Mouse (Mus musculus): ENCODE data around the gene Gm10436. TPM values are rescaled to one million over a fixed set of nuclear protein-coding genes. Genes with fewer than 3 reads are reported as not detected.
"Not testable (repeated sequence)": the region's sequence is repeated elsewhere in the genome, so short reads cannot be mapped to it uniquely, and the experiment has no call there.

The Gm10436 gene
- polyA plus RNA-seq (2011; ENCODE audit: insufficient read length, low read depth, missing spikeins), result not detected in 2 replicates

GRCm38 (mm10) chr12:88182008-88182407, at the start of gene Gm10436:
Gene Gm10436, minus strand, starts transcription at chr12:88182108.
- not testable (repeated sequence) for H3K27ac ChIP-seq (ENCODE audit: insufficient read depth, low read length); H3K4me3 ChIP-seq (ENCODE audit: insufficient read depth, low read length); H3K4me1 ChIP-seq (ENCODE audit: control insufficient read depth, insufficient read depth, low read length)

DNA sequence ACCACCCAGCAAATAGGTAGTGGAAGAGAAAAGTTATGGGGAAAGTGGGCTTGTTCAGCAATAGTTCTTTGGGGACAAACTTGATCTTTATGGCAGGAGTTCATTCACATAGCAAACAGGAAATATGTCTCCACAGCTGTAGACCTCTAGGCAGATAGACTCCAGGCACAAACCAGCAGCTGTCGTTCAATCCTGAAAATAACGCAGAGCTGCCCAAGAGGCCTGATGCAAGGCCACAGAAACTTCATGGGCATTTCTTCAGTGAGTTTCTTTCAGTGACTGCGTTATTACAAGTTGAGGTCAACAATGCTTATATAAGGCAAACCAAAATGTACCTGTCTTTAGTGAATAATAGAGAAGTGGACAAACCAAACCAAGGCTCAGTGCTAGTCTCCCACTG, 37.5 kb upstream of the Gm10436 start:
- no peak overlapping the region for H3K4me3 ChIP-seq (ENCODE audit: insufficient read depth, low read length)
- H3K4me1 ChIP-seq (ENCODE audit: control insufficient read depth, insufficient read depth, low read length), result no peaks in the 10 kb centered on the region
- H3K27ac ChIP-seq (ENCODE audit: insufficient read depth, low read length), result no peak overlapping the region
- no peak for TF ChIP-seq POLR2A (IDR thresholded peaks at IDR 0.05; ENCODE audit: low read depth, low read length)
- no peak for TF ChIP-seq CTCF (IDR thresholded peaks at IDR 0.05; ENCODE audit: borderline replicate concordance, insufficient read depth, low read length)

DNA sequence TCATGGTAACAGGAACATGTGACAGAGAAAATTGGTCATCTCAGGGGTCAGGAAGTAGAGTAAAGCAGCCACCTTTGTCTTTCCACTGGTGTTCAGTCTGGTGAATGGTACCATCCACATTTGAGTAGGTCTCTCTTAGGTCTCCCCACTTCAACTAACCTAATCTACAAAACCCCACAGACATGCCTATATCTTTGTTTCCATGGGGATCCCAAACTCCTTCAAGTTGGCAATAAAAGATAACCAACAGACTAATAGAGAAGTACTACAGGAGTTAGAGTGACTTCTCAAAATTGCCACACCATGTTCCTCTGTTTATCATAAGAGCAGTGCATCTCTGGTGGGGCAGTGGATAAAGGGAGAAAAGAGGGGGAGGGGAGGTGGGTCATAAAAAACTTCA, 36.2 kb upstream of the Gm10436 start:
- H3K4me1 ChIP-seq (ENCODE audit: control insufficient read depth, insufficient read depth, low read length); H3K4me3 ChIP-seq (ENCODE audit: insufficient read depth, low read length); H3K27ac ChIP-seq (ENCODE audit: insufficient read depth, low read length): not testable (repeated sequence)

DNA sequence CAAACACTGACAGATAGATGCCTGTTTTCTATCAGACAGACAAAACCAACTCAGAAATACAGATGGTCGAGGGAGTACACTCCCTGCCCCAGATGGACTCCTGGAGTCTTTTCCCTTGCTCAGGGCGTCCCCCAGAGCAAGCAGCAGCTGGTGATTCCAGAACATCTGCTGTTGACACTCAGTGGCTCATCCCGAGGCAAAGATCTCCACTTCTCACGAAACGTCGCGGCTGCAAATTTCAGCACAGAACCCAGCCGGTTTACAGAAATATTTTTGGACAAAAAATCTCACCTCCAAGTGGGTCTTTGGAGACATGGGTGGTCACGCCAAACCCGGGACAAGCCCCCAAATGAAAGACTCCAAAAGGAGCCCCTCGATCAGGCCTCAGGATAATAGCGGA, 32.7 kb upstream of the Gm10436 start:
- TF ChIP-seq CTCF (IDR thresholded peaks at IDR 0.05; ENCODE audit: borderline replicate concordance, insufficient read depth, low read length) (no peak), POLR2A (IDR thresholded peaks at IDR 0.05; ENCODE audit: low read depth, low read length) (no peak)
- no peak overlapping the region for H3K27ac ChIP-seq (ENCODE audit: insufficient read depth, low read length)
- H3K4me1 ChIP-seq (ENCODE audit: control insufficient read depth, insufficient read depth, low read length), result no peaks in the 10 kb centered on the region

GRCm38 (mm10) chr12:88211458-88211857, 29.6 kb upstream of the Gm10436 start:
- H3K4me3 ChIP-seq (ENCODE audit: insufficient read depth, low read length); H3K27ac ChIP-seq (ENCODE audit: insufficient read depth, low read length); H3K4me1 ChIP-seq (ENCODE audit: control insufficient read depth, insufficient read depth, low read length): not testable (repeated sequence)

More for the DNA sequence above, 32.7 kb upstream of the Gm10436 start:
- no peak overlapping the region for H3K4me3 ChIP-seq (ENCODE audit: insufficient read depth, low read length)

DNA sequence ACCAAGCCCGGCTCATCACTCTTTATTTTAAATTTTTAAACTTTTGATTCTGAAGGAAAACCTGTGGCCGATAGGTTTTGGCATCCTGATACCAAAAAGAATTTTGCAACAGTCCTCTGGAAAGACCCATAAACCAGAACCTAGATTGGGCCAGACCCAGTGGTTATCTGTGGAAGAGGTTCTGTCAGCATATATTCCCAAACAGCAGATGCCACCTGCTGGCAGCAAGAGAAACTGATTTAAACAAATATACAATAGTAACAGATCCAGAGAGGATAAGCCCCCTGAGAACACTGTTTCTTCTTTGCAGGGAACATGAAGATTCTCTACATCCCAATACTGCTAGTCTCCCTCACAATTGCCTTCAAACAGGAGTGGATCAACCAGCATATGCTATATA, 20.9 kb upstream of the Gm10436 start:
- no peak overlapping the region for H3K4me3 ChIP-seq (ENCODE audit: insufficient read depth, low read length)
- TF ChIP-seq POLR2A (IDR thresholded peaks at IDR 0.05; ENCODE audit: low read depth, low read length) (no peak), CTCF (IDR thresholded peaks at IDR 0.05; ENCODE audit: borderline replicate concordance, insufficient read depth, low read length) (no peak)
- H3K4me1 ChIP-seq (ENCODE audit: control insufficient read depth, insufficient read depth, low read length), result no peaks in the 10 kb centered on the region
- H3K27ac ChIP-seq (ENCODE audit: insufficient read depth, low read length), result no peak overlapping the region

Other genes starting within 250 kb of the Gm10436 start
- gene Gm2042, start 228.0 kb downstream of the Gm10436 start, polyA plus RNA-seq (2011; ENCODE audit: insufficient read length, low read depth, missing spikeins), result not detected in 2 replicates
- gene Gm2075, start 170.3 kb downstream of the Gm10436 start, polyA plus RNA-seq (2011; ENCODE audit: insufficient read length, low read depth, missing spikeins), result not detected in 2 replicates
- gene Gm6803, start 163.3 kb downstream of the Gm10436 start, polyA plus RNA-seq (2011; ENCODE audit: insufficient read length, low read depth, missing spikeins), result not detected in 2 replicates
- not detected in 2 replicates for gene Gm2056, start 155.1 kb downstream of the Gm10436 start, polyA plus RNA-seq (2011; ENCODE audit: insufficient read length, low read depth, missing spikeins)
- gene Gm16368, start 98.4 kb downstream of the Gm10436 start, polyA plus RNA-seq (2011; ENCODE audit: insufficient read length, low read depth, missing spikeins), result not detected in 2 replicates
- not detected in 2 replicates for gene Gm8332, start 68.0 kb upstream of the Gm10436 start, polyA plus RNA-seq (2011; ENCODE audit: insufficient read length, low read depth, missing spikeins)
- gene Gm5662, start 92.4 kb upstream of the Gm10436 start, polyA plus RNA-seq (2011; ENCODE audit: insufficient read length, low read depth, missing spikeins), result not detected in 2 replicates
- gene Gm5039, start 141.9 kb upstream of the Gm10436 start, polyA plus RNA-seq (2011; ENCODE audit: insufficient read length, low read depth, missing spikeins), result not detected in 2 replicates
- 8.7 and 10.7 TPM in 2 replicates for gene Adck1, start 178.4 kb upstream of the Gm10436 start, polyA plus RNA-seq (2011; ENCODE audit: insufficient read length, low read depth, missing spikeins)

All from embryonic fibroblast, embryonic 13.5 days (primary cell).